ENCODE assay signal across 30 mouse cellular contexts in genomic region chr6:136959131-136959530, GRCm38 (mm10). TPM values are rescaled to one million over a fixed set of nuclear protein-coding genes. Genes with fewer than 3 reads are reported as not detected.
DNase-seq lines count a peak whose midpoint lies in the region; ATAC-seq lines count a peak whose summit lies in the region.
"Had no signal": no experiment of that assay in that cellular context is flagged by ENCODE, and none has a peak within 500 bp of the region (broad histone marks: within the 10 kb centered on the region; RNA-seq: fewer than 3 reads in every experiment).

No protein-coding gene starts in this region.

- H3K27me3 ChIP-seq in forebrain, embryonic 11.5 days (ENCODE audit: control insufficient read depth, insufficient read depth, low read length), result no peaks in the 10 kb centered on the region
- no peaks in the 10 kb centered on the region for H3K27me3 ChIP-seq in forebrain, embryonic 10.5 days (ENCODE audit: poor library complexity, severe bottlenecking)
- H3K27me3 ChIP-seq in kidney, embryonic 15.5 days, result peaks cover 3% of the 10 kb centered on the region; the same call in 1 of the 2 replicates
- H3K27me3 ChIP-seq in midbrain, embryonic 11.5 days (ENCODE audit: control insufficient read depth, insufficient read depth, low read length), result no peaks in the 10 kb centered on the region
- H3K27me3 ChIP-seq in midbrain, embryonic 15.5 days (replicated peaks), result no peaks in the 10 kb centered on the region
- no peaks in the 10 kb centered on the region for H3K27me3 ChIP-seq in limb, embryonic 10.5 days (ENCODE audit: low read depth, poor library complexity, severe bottlenecking)
- H3K27me3 ChIP-seq: embryonic facial prominence, embryonic 13.5 days; hindbrain, embryonic 13.5 days had no signal

- H3K27ac ChIP-seq in forebrain, embryonic 11.5 days (ENCODE audit: low read depth, low read length), result no peak overlapping the region
- H3K27ac ChIP-seq in forebrain, embryonic 10.5 days, result no peak overlapping the region
- H3K27ac ChIP-seq in kidney, embryonic 15.5 days, result no peak overlapping the region
- H3K27ac ChIP-seq in midbrain, embryonic 11.5 days (ENCODE audit: low read depth, low read length), result no peak overlapping the region
- no peak overlapping the region for H3K27ac ChIP-seq in midbrain, embryonic 15.5 days
- no peak overlapping the region for H3K27ac ChIP-seq in limb, embryonic 10.5 days
- H3K27ac ChIP-seq: embryonic facial prominence, embryonic 10.5 days; embryonic facial prominence, embryonic 13.5 days; gastrocnemius, adult 2 months; hindbrain, embryonic 10.5 days; hindbrain, embryonic 13.5 days had no signal

- no peaks in the 10 kb centered on the region for H3K36me3 ChIP-seq in forebrain, embryonic 11.5 days (ENCODE audit: control insufficient read depth, insufficient read depth, low read length)
- no peaks in the 10 kb centered on the region for H3K36me3 ChIP-seq in forebrain, embryonic 10.5 days (replicated peaks)
- H3K36me3 ChIP-seq in kidney, embryonic 15.5 days, result no peaks in the 10 kb centered on the region
- no peaks in the 10 kb centered on the region for H3K36me3 ChIP-seq in midbrain, embryonic 11.5 days (ENCODE audit: control insufficient read depth, insufficient read depth, low read length)
- H3K36me3 ChIP-seq in midbrain, embryonic 15.5 days (replicated peaks), result no peaks in the 10 kb centered on the region
- no peaks in the 10 kb centered on the region for H3K36me3 ChIP-seq in limb, embryonic 10.5 days
- H3K36me3 ChIP-seq: embryonic facial prominence, embryonic 10.5 days; embryonic facial prominence, embryonic 13.5 days; hindbrain, embryonic 10.5 days; hindbrain, embryonic 13.5 days had no signal

- no peak overlapping the region for H3K9ac ChIP-seq in forebrain, embryonic 11.5 days (ENCODE audit: low read length)
- no peak overlapping the region for H3K9ac ChIP-seq in kidney, embryonic 15.5 days
- no peak overlapping the region for H3K9ac ChIP-seq in midbrain, embryonic 11.5 days (ENCODE audit: low read length)
- H3K9ac ChIP-seq in midbrain, embryonic 15.5 days, result no peak overlapping the region
- H3K9ac ChIP-seq: embryonic facial prominence, embryonic 13.5 days; forebrain, postnatal 0 days; hindbrain, embryonic 13.5 days had no signal

- 67% methylated on average over 11 of the region's 11 CpGs for WGBS in forebrain, embryonic 11.5 days
- WGBS in forebrain, embryonic 10.5 days, result 66% methylated on average over 11 of the region's 11 CpGs
- WGBS in kidney, embryonic 15.5 days, result 55% methylated on average over 11 of the region's 11 CpGs
- WGBS in midbrain, embryonic 11.5 days, result 64% methylated on average over 11 of the region's 11 CpGs
- WGBS in midbrain, embryonic 15.5 days, result 62% methylated on average over 11 of the region's 11 CpGs
- WGBS in limb, embryonic 10.5 days, result 66% methylated on average over 11 of the region's 11 CpGs

- no peak for ATAC-seq in forebrain, embryonic 11.5 days (replicated peaks; ENCODE audit: low FRiP score)
- ATAC-seq in kidney, embryonic 15.5 days (replicated peaks; ENCODE audit: low FRiP score), result no peak
- no peak for ATAC-seq in midbrain, embryonic 11.5 days (ENCODE audit: low FRiP score)
- no peak for ATAC-seq in midbrain, embryonic 15.5 days (replicated peaks)
- ATAC-seq: activated CD4-positive, CD25-positive, alpha-beta regulatory T cell, adult 4 months; CD4-positive, CD25-positive, alpha-beta regulatory T cell, adult 4 months; forebrain, embryonic 14.5 days; forebrain, postnatal 0 days; hindbrain, embryonic 16.5 days had no signal

- H3K9me3 ChIP-seq in forebrain, embryonic 11.5 days (ENCODE audit: control insufficient read depth, low read length), result no peaks in the 10 kb centered on the region
- H3K9me3 ChIP-seq in forebrain, embryonic 10.5 days, result no peaks in the 10 kb centered on the region
- H3K9me3 ChIP-seq in kidney, embryonic 15.5 days (replicated peaks), result no peaks in the 10 kb centered on the region
- no peaks in the 10 kb centered on the region for H3K9me3 ChIP-seq in midbrain, embryonic 11.5 days (ENCODE audit: control insufficient read depth, low read length)
- no peaks in the 10 kb centered on the region for H3K9me3 ChIP-seq in midbrain, embryonic 15.5 days
- H3K9me3 ChIP-seq in limb, embryonic 10.5 days (replicated peaks), result no peaks in the 10 kb centered on the region
- H3K9me3 ChIP-seq: embryonic facial prominence, embryonic 10.5 days; embryonic facial prominence, embryonic 13.5 days; hindbrain, embryonic 10.5 days; hindbrain, embryonic 13.5 days had no signal

- peak; percentile 38 for DNase-seq in forebrain, embryonic 11.5 days (ENCODE audit: low spot score)
- no peak for DNase-seq in forebrain, embryonic 10.5 days (ENCODE audit: extremely low spot score, low spot score)
- no peak for DNase-seq in kidney, postnatal 25 days
- DNase-seq in midbrain, embryonic 11.5 days (ENCODE audit: low spot score, missing footprints), result peak; percentile 26
- DNase-seq in urinary bladder, postnatal 4 days (ENCODE audit: low spot score in 2 of 2), result no peak
- DNase-seq in limb, embryonic 10.5 days (ENCODE audit: low spot score), result no peak
- DNase-seq: adrenal gland, adult 8-10 months; adrenal gland, postnatal 25 days; cerebellum, adult 11-12 months; cerebellum, adult 8-10 months; cerebellum, postnatal 10 days; cerebellum, postnatal 36 days; embryo, embryonic 11 days; forebrain, postnatal 0 days; gastrocnemius, adult 2 months; gastrocnemius, postnatal 14 days; heart, adult 18-20 months; heart, postnatal 36 days had no signal

- H3K4me2 ChIP-seq in forebrain, embryonic 11.5 days (ENCODE audit: low read depth, low read length, severe bottlenecking), result no peak overlapping the region
- 0 out of 2 replicates have a peak overlapping the region, but pooled peaks have one; percentile 13 for H3K4me2 ChIP-seq in kidney, embryonic 15.5 days
- H3K4me2 ChIP-seq in midbrain, embryonic 11.5 days, result no peak overlapping the region
- no peak overlapping the region for H3K4me2 ChIP-seq in midbrain, embryonic 15.5 days
- H3K4me2 ChIP-seq: embryonic facial prominence, embryonic 13.5 days; hindbrain, embryonic 13.5 days had no signal

- no peaks in the 10 kb centered on the region for H3K4me1 ChIP-seq in forebrain, embryonic 11.5 days (replicated peaks; ENCODE audit: control insufficient read depth, insufficient read depth, low read length)
- H3K4me1 ChIP-seq in forebrain, embryonic 10.5 days, result 0 out of 2 replicates have a peak, but pooled peaks cover 4% of the 10 kb centered on the region
- H3K4me1 ChIP-seq in kidney, embryonic 15.5 days, result peaks cover 28% of the 10 kb centered on the region
- H3K4me1 ChIP-seq in midbrain, embryonic 11.5 days (ENCODE audit: control insufficient read depth, insufficient read depth, low read length), result no peaks in the 10 kb centered on the region
- H3K4me1 ChIP-seq in midbrain, embryonic 15.5 days, result no peaks in the 10 kb centered on the region
- peaks cover 4% of the 10 kb centered on the region; the same call in 1 of the 2 replicates for H3K4me1 ChIP-seq in limb, embryonic 10.5 days
- H3K4me1 ChIP-seq: embryonic facial prominence, embryonic 13.5 days; hindbrain, embryonic 10.5 days; hindbrain, embryonic 13.5 days had no signal

- H3K4me3 ChIP-seq in forebrain, embryonic 11.5 days (ENCODE audit: low read depth, low read length), result no peak overlapping the region
- H3K4me3 ChIP-seq in forebrain, embryonic 10.5 days, result no peak overlapping the region
- H3K4me3 ChIP-seq in kidney, embryonic 15.5 days (replicated peaks), result no peak overlapping the region
- no peak overlapping the region for H3K4me3 ChIP-seq in midbrain, embryonic 11.5 days (ENCODE audit: low read depth, low read length)
- H3K4me3 ChIP-seq in midbrain, embryonic 15.5 days, result no peak overlapping the region
- H3K4me3 ChIP-seq in limb, embryonic 10.5 days, result no peak overlapping the region
- H3K4me3 ChIP-seq: embryonic facial prominence, embryonic 10.5 days; embryonic facial prominence, embryonic 13.5 days; erythroblast, embryonic 14.5 days; gastrocnemius, adult 2 months; hindbrain, embryonic 10.5 days; hindbrain, embryonic 13.5 days had no signal

RNA-seq across cellular contexts. Expression of gene Arhgdib, which starts 17.4 kb away (rescaled TPM):
- 21.3 and 25.2 TPM in 2 replicates for polyA plus RNA-seq in forebrain, embryonic 11.5 days (2014; fragmentation: Nextera tagmentation; extraction: Ambion mirVana)
- polyA plus RNA-seq in forebrain, embryonic 10.5 days (2016; fragmentation: Nextera tagmentation; extraction: Ambion mirVana), result 22.0 and 25.3 TPM in 2 replicates
- 62.1 and 63.8 TPM in 2 replicates for polyA plus RNA-seq in kidney, embryonic 15.5 days (2015; fragmentation: Nextera tagmentation; extraction: Ambion mirVana)
- 26.3 and 26.4 TPM in 2 replicates for polyA plus RNA-seq in midbrain, embryonic 11.5 days (2014; fragmentation: Nextera tagmentation; extraction: Ambion mirVana)
- 15.3 and 16.4 TPM in 2 replicates for polyA plus RNA-seq in midbrain, embryonic 15.5 days (2015; fragmentation: Nextera tagmentation; extraction: Ambion mirVana)
- polyA plus RNA-seq in limb, embryonic 10.5 days (2016; fragmentation: Nextera tagmentation; extraction: Ambion mirVana), result 30.2 and 32.5 TPM in 2 replicates

RNA-seq across cellular contexts. Expression of gene Pde6h, which starts 35.5 kb away (rescaled TPM):
- not detected in 2 replicates for polyA plus RNA-seq in forebrain, embryonic 11.5 days (2014; fragmentation: Nextera tagmentation; extraction: Ambion mirVana)
- polyA plus RNA-seq in forebrain, embryonic 10.5 days (2016; fragmentation: Nextera tagmentation; extraction: Ambion mirVana), result not detected in 2 replicates
- polyA plus RNA-seq in kidney, embryonic 15.5 days (2015; fragmentation: Nextera tagmentation; extraction: Ambion mirVana), result 0.26 and 0.40 TPM in 2 replicates
- polyA plus RNA-seq in midbrain, embryonic 11.5 days (2014; fragmentation: Nextera tagmentation; extraction: Ambion mirVana), result not detected in 2 replicates
- polyA plus RNA-seq in midbrain, embryonic 15.5 days (2015; fragmentation: Nextera tagmentation; extraction: Ambion mirVana), result not detected in 2 replicates
- not detected in 2 replicates for polyA plus RNA-seq in limb, embryonic 10.5 days (2016; fragmentation: Nextera tagmentation; extraction: Ambion mirVana)
- polyA plus RNA-seq: embryonic facial prominence, embryonic 10.5 days; embryonic facial prominence, embryonic 13.5 days; erythroblast, embryonic 14.5 days; forebrain, embryonic 14.5 days; heart, embryonic 14.5 days; hindbrain, embryonic 10.5 days; hindbrain, embryonic 13.5 days had no signal

RNA-seq across cellular contexts. Expression of gene Erp27, which starts 37.2 kb away (rescaled TPM):
- polyA plus RNA-seq in forebrain, embryonic 11.5 days (2014; fragmentation: Nextera tagmentation; extraction: Ambion mirVana), result not detected in 2 replicates
- not detected in 2 replicates for polyA plus RNA-seq in forebrain, embryonic 10.5 days (2016; fragmentation: Nextera tagmentation; extraction: Ambion mirVana)
- polyA plus RNA-seq in kidney, embryonic 15.5 days (2015; fragmentation: Nextera tagmentation; extraction: Ambion mirVana), result 0.23 and 0.38 TPM in 2 replicates
- not detected in 2 replicates for polyA plus RNA-seq in midbrain, embryonic 11.5 days (2014; fragmentation: Nextera tagmentation; extraction: Ambion mirVana)
- not detected in 2 replicates for polyA plus RNA-seq in midbrain, embryonic 15.5 days (2015; fragmentation: Nextera tagmentation; extraction: Ambion mirVana)
- 0.15 TPM in 1 of 2 replicates, not detected in the other for polyA plus RNA-seq in limb, embryonic 10.5 days (2016; fragmentation: Nextera tagmentation; extraction: Ambion mirVana)
- polyA plus RNA-seq: embryonic facial prominence, embryonic 10.5 days; erythroblast, embryonic 14.5 days; hindbrain, embryonic 10.5 days; hindbrain, embryonic 13.5 days had no signal

Comparison
In these comparisons a context has a peak if more than half of its experiments do, and no peak if none do; other contexts are left out.
1. DNase-seq: peak in forebrain, embryonic 11.5 days (single experiment) and midbrain, embryonic 11.5 days (single experiment); none in forebrain, embryonic 10.5 days (single experiment), kidney, postnatal 25 days (0 of 2), urinary bladder, postnatal 4 days (0 of 2) and limb, embryonic 10.5 days (single experiment).